Mouse (Mus musculus) lung, postnatal 36 days (tissue): Measurements from ENCODE around the gene Efna2.
"Not testable (repeated sequence)": the region's sequence is repeated elsewhere in the genome, so short reads cannot be mapped to it uniquely, and the experiment has no call there.

Source experiments
- DNase-seq: peaks from one replicate; pipeline ENCODE4 v3.0.0; 2022; ENCODE audit warnings: mixed read lengths

Efna2 gene

DNA sequence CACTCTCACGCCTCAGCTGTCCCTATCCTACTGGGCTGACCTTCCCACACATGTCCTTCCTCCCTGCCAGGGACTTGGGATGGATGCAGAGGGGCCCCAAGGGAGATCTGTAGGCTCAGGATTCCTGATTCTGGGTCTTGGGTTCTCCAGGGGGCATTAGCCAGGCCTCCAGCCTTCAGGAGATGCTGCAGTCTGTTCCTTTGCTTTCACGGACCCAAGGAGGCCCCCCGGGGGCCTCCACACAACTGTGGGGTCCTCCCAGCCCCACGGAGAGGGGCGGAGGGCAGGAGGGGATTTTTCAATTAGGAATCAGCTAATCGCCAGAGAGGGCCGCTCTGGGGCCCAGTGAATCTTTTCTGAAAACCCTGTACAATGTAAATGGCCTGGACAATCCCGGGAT lies 15.2 kb downstream of the Efna2 start:
- no peak for DNase-seq

DNA sequence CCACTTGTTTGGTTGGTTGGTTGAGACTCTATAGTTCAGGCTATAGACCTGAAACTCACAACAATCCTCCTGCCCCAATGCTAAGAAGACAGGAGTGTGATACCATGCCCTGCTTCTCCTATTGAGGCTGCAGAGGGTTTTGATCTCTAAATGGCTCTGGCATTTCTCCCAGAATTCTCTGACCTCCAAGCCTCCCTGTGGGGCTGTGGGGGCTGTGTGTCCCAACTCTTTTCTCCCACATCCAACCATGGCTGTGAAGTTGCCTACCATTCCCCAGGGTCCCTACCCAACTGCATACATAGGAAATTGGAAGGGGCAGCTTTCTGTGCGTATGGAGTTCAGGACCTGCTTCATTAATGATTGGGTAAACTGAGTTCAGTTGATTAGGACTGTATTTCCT lies 16.9 kb downstream of the Efna2 start:
- DNase-seq: no peak

DNA sequence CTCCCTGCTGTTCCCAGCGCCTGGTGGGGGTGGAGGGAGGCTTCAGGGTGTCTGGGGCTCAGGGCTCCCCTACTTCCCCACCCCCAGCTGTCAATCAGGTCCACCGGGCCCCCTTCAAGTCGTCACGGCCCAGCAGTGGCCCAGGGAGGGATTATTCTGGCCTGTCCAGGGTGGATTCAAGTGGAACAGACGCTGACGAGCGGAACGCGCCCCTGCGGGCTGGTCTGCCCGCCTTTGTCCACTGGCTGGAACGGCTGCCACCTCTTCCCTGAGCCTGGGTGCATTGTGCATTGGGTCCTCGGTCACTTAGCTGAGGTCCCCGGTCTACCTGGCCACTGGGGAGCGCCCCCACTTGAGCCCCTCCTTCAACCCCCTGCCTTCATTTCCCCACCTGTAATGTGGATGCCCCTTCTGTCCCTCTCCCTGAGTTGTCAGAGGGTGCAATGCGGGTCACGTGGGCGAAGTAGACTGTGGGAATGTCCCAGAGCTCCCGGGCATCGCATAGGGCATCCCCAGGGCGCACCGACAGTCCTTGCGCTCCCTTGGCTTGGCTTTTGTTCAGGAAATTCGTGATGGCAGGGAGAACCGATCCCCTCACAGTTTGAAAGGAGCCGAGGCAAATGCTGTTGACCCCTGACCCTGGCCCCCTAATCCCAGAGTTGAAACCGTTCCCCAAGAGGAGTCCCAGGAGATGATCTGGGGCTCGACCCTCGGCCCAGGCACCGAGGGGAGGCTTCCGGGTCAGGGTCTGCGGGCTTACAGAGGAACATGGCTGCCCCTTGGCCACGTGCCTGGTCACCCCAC lies 17.7 kb downstream of the Efna2 start:
- no peak for DNase-seq

DNA sequence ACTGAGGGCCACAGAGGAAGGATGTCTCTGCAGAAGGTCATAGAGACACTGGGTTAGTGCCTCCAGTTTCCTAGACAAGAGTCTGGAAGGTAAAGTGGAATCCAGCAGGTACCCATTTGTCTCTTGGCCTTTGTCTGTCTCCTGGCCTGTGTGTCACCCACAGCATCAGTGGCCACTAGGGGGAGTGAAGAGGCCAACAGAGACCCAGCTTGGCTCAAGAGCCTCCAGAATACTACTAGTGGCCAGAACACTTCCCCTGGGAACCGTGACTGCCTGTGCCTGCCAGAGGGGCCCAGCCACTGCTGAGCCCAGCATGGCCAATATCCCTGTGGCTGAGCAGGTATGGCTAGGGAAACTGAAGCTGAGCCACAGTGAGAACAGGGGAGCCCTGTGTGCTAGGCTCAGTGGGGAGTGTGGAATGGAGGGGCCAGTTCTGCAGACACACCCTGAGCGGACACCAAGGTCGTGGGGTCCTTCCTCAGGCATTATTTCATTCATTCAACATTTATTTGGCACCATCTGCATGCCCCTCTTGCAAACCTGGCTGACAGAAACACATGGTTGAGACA lies 20.2 kb downstream of the Efna2 start:
- DNase-seq: peak; percentile 97

DNA sequence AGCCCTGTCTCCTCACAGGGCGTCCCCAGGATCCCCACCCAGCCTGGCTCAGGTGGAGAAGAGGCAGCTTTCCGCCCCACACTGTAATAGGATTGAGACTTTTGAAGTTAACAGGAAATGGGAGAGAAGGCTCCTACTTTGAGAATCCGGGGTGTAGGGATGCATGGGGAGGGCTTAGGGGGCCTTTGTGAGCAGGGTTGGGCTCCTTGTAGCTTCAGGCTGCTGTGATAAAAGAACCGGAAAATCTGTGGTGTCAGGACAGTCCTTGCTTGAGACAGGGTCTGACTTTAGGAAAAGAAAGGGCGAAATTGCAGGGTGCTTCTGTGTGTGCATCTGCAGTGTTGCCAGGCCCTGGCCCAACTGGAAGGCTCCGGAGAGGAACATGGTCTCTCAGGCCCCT lies 21.2 kb downstream of the Efna2 start:
- DNase-seq: no peak

DNA sequence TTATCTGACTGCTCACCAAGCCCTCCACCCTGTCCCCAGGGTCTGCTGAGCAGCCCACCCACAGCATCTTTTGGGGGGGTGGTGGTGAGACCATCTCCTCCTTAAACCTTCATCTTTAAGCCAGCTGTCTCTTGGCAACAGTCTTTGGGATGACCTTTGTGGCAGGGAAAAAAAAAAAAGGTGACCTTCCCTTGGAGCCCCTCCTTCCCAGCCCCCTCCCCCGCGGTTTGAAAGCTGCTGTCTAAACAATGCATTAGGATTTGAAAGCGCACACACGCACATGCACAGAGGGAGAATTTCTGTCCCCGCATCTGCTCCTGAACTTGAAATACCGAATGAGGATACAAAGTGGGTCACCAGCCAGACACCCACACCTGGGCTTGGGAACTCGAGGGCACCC lies 24.8 kb downstream of the Efna2 start:
- no peak for DNase-seq

DNA sequence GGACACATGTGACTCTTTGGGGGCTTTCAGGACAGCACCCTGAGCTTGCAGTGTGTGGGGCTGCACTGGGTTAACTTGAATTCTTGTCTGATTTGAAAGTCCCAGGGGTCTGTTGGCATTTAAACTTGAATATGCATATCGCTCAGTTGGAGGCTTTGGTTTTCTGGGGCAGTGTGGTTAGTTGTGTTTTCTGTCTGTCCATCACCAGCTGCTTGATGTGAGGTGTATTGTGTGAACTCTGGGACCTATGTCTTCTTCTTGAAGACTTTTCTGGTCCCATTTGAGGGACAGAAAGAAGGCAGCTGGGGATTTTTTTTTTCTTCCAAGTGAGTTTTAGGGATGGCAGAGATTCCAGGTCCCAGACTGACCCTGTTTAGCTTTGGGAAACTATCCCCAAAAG lies 27.9 kb downstream of the Efna2 start:
- DNase-seq: no peak

DNA sequence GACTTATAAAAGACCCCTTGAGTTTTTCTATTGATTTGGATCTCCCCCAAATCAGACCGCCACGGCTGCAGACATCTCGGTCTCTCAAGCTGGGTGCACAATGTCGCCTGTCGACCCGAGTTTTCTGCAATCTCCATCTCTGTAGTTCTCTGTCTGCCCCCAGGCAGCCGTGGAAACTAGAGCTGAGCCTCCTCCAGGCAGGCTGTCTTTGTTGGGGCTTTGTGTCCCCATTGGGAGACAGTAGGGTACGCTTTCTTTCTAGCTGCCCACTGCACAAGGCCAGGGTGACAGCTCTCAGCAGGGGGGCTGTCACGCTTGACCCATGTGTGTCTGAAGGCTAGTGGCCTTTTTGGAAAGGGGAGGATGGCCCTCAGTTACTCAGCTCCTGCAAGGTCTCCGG lies 28.4 kb downstream of the Efna2 start:
- no peak for DNase-seq

DNA sequence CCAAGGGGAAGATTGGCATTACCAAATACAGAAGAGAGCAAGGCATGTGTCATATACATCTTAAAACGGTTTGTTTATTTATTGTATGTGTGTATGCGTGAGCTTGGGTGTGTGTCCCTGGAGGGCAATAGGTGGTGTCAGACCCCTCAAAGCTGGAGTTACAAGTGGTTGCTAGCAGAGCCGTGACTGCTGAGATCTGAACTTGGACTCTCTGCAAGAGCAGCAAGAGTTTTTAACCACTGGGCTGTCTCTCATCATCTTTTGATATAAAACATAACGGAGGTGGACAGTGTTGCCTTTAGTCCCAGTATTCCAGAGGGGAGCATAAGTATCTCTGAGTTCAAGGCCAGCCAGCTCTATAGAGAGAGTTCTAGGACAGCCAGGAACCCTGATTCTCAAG lies 29.0 kb downstream of the Efna2 start:
- no peak for DNase-seq

DNA sequence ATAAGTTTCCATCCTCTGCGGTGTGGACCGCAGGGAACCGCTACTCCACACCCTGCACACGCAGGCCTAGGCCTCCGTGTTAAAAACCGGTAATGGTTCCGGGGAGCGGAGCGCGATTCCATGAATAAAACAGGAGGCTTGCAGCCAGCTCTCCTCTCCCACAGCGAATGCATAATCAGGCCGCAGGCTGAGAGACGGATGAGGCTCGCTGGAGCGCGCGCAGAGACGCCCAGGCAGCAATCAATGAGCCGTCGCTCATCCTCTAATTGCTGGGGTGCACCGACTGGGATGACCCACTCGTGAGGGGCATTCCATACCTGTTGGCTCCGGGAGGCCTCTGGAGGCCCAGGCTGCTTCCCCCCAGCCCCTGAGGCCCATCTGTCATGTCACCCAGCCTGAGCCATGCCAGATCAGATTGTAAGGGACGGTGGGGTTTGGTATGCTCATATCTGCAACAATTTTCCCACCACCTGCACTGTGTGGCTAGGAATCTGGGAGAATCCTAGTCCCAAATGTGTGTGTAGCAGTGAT lies 29.6 kb downstream of the Efna2 start:
- no peak for DNase-seq

DNA sequence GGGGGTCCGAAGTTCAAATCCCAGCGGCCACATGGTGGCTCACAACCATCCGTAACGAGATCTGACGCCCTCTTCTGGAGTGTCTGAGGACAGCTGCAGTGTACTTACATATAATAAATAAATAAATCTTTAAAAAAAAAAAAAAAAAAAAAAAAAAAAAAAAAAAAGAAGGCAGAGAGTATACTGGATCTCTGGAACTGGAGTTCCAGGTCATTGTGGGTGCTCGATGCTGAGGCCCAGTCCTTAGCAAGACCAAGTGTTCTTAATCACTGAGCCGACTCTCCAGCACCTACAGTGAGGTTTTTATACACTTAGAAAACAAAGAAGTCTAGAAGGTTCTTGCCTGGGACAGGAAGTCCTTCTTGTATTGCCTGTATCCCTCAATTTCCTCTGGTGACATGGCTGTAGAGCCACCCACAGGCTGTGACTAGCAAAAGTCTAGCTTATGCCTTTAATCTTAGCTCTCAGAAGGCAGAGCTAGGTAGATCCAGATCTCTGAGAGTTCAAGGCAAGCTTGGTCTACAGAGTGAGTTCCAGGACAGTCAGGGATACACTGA lies 32.3 kb downstream of the Efna2 start:
- not testable (repeated sequence) for DNase-seq

DNA sequence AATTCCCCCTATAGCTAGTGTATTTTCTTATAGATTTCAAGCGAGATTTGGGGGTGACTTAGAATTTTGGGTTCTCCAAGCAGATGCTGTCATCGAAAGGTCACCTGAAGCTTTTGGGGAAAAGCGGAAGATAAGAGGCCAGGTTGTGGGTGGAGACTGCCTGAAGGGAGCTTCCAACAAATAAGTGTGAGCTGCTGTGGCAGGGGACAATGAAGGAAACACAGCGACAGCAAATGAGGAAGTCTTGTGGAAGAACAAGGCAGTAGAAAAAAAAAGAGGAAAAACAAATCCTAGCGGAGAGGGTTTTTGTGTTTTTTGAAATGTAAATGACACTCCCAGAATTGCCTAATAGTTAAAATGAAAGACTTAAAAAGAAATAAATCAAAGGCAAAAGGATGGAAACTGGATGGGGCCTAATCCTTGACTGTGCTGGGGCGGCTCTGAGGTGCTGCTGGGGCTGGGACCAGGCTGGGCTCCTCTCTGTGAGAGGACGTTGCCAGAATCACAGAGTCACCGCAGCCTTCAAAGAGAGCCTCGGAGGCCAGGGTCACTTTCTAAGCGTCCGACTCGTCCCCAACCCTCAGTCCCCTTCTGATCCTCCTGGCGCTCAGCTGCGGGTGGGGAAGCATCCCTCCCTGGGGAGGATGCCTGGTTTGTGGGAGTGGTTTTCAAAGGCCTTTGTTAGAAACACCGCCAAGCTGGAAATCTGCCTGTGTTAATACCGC lies 35.9 kb downstream of the Efna2 start:
- no peak for DNase-seq

DNA sequence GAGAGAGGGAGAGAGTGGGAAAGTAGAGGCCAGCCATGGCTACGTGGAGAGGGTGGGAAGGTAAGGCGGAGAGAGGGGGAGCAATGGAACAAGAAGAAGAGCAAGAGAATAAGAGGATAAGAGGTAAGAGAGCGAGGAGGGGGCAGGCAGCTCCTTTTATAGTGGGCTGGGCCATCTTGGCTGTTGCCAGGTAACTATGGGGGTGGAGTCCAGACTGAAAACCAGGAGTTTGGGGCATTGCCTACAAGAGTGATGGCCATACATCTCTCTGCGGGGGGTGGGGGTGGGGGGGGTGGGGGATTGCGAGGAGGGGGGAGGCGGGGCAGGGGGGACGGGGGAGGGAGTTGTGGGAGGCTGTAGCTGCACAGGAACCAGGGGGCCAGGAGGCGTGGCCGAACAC lies 41.4 kb downstream of the Efna2 start:
- no peak for DNase-seq

DNA sequence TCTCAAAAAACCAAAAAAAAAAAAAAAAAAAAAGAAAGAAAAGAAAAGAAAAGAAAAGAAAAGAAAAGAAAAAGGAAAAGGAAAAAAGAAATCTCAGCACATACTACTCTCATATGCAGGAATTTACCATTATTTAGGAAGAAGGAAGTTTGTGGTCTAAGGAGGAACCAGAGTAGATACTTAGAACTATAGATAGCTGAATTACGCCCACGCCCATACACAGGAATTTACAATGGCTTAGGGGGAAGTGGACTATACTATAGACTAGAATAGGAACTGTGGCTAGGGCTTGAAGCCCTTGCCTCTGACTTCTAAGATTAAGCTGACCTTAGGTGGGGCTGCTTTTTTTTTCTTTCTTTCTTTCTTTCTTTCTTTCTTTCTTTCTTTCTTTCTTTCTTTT lies 43.9 kb downstream of the Efna2 start:
- DNase-seq: peak; percentile 65

DNA sequence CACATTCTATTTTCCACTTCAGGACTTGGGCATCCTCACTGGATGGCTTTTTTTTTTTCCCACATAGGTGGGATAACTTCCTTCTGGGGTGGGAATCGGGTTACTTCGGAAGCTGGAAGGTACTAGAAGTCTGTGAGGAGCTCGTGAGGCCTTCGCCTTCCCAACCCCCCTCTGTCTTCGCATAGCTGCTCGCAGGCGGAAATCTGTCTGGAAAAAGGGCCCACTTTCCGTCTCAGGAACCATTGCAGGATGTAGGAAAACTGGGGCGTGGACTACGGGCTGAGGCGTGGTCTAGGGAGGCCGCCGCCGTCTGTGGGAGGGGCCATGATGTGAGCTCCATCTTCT lies 46.8 kb downstream of the Efna2 start:
- DNase-seq: no peak

DNA sequence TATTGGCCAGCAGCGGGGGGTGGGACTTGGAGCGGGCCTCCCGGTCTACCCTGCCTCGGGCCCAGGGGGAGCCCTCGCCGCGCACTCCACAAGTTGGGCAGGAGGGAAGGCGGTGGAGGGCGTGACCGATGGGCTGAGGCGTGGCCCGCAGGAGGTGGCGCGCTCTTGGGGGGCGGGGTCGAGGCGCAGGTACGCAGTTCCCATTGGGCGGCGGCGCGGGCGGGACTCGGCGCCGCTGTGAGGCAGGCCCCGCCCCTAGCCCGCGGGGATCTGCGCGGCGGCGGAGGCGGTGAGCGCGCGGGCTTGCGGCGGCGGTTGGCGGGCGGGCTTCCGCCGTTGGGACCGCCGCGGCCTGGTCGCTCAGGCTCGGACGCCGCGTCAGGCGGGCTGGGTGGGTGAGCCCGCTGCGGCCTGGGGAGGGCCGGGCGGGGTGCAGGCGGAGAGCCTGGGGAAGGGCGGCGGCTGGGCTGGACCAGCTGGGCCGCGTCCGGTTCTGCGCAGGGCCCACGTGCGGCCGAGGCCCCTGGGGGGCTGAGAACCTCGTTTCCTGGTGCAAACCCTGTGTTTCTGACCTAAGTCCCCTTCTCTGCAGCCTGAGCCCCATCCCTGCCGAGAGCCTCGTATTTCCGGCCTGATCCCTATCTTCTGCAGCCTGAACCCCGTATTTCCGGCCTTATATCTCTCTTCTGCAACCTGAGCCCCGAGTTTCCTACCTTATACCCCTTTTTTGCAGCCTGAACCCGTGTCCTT lies 47.3 kb downstream of the Efna2 start, which contains the start of gene Mum1:
Mum1 (plus strand) TSS at position 19 of the 750 bp plus-strand sequence.
- peak; percentile 100 for DNase-seq

DNA sequence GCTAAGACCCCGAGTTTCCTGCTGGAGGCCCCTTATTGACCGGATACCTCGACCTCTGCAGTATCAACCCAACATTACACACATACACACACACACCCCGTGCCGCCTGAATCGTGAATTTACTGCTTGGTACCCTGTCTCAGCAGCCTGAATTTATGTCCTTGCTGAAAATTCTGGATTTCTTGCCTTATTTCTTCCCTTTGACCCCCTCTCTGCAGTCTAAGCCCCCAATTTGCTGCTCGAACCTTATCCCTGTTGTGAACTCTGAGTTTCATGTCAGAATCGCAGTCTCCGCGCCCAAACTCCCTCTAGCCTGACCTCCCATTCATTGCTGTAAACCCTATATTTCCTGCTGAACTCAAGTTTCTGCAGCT lies 47.9 kb downstream of the Efna2 start:
- no peak for DNase-seq

DNA sequence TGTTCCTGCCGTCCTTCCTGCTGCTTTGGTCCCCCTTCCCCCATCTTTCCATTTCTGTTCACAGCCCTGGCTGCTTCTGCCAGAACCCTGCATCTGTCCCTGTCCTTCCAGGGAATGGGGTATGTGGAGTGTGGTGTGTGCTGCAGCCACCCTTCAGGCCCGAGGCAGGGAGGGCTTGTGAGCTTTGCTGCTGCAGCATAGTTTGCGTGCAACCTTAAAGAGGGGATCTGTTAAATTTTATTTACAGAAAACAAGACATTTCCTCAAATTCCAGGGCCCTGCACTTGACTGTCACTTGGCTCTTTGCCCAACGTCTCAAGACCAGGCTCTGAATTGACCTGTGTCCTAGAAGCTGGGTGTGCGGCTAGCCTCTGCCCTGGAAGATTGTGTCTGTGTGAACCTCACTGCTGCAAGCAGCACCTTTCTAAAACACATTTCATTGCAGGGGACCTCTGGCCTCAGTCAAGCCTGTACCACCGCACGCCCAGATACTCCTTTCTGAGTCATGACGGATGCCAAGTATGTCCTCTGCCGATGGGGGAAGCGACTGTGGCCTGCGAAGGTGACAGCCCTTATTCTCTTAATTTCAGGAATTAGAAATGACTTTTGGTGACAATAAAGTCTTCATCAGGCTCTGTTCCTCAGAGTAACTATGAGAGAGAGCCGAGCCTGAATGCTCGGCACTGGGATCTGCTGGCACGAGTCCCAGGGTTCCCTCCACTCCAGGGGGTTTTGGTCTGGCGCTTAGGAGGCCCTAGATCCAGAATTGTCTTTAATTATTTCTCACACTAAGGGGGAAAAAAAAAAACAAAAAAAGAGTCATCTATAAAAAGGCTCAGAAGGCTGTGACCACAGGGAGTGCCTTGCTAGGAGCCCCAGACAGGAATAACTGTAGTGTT lies 48.8 kb downstream of the Efna2 start:
- peak; percentile 56 for DNase-seq

DNA sequence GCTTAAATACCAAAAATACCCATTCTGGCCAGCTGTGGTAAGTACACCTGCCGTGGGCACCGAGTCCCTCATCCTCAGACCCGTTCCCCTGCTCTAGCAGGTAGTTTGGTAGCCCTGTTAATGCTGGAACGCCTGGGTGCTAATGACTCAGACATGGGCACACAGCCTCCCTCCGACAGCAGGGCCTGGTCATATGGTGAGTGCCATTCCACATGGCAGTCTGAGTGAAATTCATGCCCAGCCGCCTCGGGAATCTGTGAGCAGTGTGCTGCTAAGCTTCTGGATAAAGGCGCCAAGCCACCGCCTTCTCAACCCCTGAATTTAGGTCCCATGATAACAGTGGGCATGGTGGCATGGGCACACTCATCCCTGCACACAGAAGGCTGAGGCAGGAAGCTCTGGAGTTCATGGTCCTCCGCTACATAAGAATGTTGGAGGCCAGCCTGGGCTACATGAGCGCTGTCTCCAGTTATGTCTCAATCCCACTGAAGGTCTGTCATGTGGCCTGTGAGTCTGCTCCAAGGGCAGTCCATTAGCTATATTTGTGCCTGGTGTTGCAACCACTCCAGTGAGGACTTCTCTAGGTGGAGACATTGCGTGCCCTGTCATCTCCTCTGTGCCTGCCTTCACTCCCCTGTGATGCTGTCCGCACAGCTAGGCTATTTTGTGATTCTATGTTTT lies 57.0 kb downstream of the Efna2 start:
- DNase-seq: no peak

DNA sequence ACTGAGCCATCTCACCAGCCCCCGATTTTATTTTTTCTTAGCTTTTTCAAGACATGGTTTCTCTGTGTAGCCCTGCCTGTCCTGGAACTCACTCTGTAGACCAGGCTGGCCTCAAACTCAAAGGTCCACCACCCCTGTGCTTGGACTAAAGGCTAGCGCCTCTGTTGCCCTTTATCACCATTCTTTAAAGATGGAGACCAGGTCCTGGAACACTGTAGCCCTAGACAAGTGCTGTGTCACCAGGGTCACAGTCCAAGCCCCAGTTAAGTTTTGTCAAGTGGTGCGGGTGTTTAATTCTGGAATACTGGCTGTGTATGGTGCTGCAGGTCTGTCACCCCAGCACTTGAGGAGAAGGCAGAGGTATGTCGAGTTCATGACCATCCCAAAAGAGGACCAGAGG lies 57.7 kb downstream of the Efna2 start:
- DNase-seq: no peak

DNA sequence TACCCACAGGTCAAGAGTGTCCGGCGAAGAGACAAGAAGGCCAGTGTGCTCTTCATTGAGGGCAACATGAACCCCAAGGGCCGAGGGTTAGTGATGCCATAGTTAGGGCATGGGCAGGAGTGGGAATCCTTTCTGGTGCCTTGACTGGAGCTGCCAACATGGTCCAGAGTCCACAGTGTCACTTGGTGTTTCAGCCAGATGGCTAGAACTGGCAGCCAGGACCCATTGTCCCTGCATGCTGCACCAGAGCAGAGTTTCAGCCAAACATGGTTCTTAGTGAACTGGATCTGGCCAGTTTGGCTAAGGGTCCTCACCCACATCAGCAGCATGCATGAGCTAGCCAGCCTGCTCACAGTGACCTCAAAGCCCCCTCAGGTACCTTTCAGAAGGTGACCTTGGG lies 59.0 kb downstream of the Efna2 start:
- no peak for DNase-seq
